Mouse (Mus musculus) right cerebral cortex, postnatal 25 days (tissue): Measurements from ENCODE around the gene Gm28047.

Experiments used
- DNase-seq: peaks from one replicate; pipeline ENCODE4 v3.0.0; 2022

The Gm28047 gene

GRCm38 (mm10) chr15:102546246-102546645 lies 78.6 kb downstream of the Gm28047 start:
- DNase-seq = no peak

- no peak for DNase-seq
Observed at GRCm38 (mm10) chr15:102544801-102545200, 80.1 kb downstream of the Gm28047 start.

GRCm38 (mm10) chr15:102533926-102534325 lies 90.9 kb downstream of the Gm28047 start:
- DNase-seq = no peak

GRCm38 (mm10) chr15:102532106-102532900 lies 92.6 kb downstream of the Gm28047 start:
- DNase-seq = no peak

- DNase-seq = no peak
Observed at GRCm38 (mm10) chr15:102531586-102531985, 93.3 kb downstream of the Gm28047 start.

GRCm38 (mm10) chr15:102530566-102530965 lies 94.3 kb downstream of the Gm28047 start:
- DNase-seq = no peak

GRCm38 (mm10) chr15:102528396-102528795 lies 96.5 kb downstream of the Gm28047 start:
- no peak for DNase-seq

GRCm38 (mm10) chr15:102527936-102528335 lies 96.9 kb downstream of the Gm28047 start:
- DNase-seq = no peak

GRCm38 (mm10) chr15:102526111-102527002 lies 98.5 kb downstream of the Gm28047 start:
- DNase-seq = no peak

- peak; percentile 78 for DNase-seq
Observed at GRCm38 (mm10) chr15:102524892-102525485, 99.9 kb downstream of the Gm28047 start, which contains the start of gene Npff. Gene Npff (minus strand): TSS chr15:102524942.

GRCm38 (mm10) chr15:102521480-102521879 lies 103.4 kb downstream of the Gm28047 start:
- DNase-seq = no peak

- no peak for DNase-seq
Observed at GRCm38 (mm10) chr15:102520416-102520815, 104.5 kb downstream of the Gm28047 start.

GRCm38 (mm10) chr15:102519211-102520141 lies 105.4 kb downstream of the Gm28047 start:
- no peak for DNase-seq

GRCm38 (mm10) chr15:102518859-102519201 lies 106.0 kb downstream of the Gm28047 start:
- no peak for DNase-seq

- DNase-seq = peak; percentile 100
Observed at GRCm38 (mm10) chr15:102517976-102518858, 106.7 kb downstream of the Gm28047 start, which contains the start of gene Tarbp2. Gene Tarbp2 (plus strand): TSS chr15:102518192.

- DNase-seq = no peak
Observed at GRCm38 (mm10) chr15:102517631-102517975, 107.3 kb downstream of the Gm28047 start.

GRCm38 (mm10) chr15:102516728-102517404 lies 108.0 kb downstream of the Gm28047 start, which contains the start of gene Map3k12:
Gene Map3k12 (minus strand): TSS chr15:102517064.
- peak; percentile 86 for DNase-seq

GRCm38 (mm10) chr15:102516293-102516692 lies 108.6 kb downstream of the Gm28047 start:
- peak; percentile 50 for DNase-seq

- no peak for DNase-seq
Observed at GRCm38 (mm10) chr15:102515791-102516190, 109.1 kb downstream of the Gm28047 start.

GRCm38 (mm10) chr15:102515261-102515660 lies 109.6 kb downstream of the Gm28047 start:
- no peak for DNase-seq
